Mouse (Mus musculus) lung, embryonic 15.5 days (tissue): ENCODE data around the gene Gm19965. TPM values are rescaled to one million over a fixed set of nuclear protein-coding genes. Genes with fewer than 3 reads are reported as not detected.

Experiments
- ATAC-seq: fragments of 200-750 bp; cut with Nextera tagmentation; 2 replicates; pipeline ENCODE4 v1.8.0; 2017; ENCODE audit warnings: moderate number of reproducible peaks, borderline replicate concordance; ENCODE audit not compliant: low FRiP score, low TSS enrichment; ENCODE audit errors: extremely low read depth
- H3K27ac ChIP-seq: fragments of 300-500 bp; sonication (generic); 2 replicates; pipeline ENCODE4 v1.5.1; 2015; ENCODE audit warnings: moderate library complexity, mild to moderate bottlenecking, inconsistent platforms
- H3K27me3 ChIP-seq: fragments of 300-500 bp; sonication (generic); 2 replicates; pipeline ENCODE4 v1.6.1; 2015; ENCODE audit warnings: inconsistent platforms
- H3K36me3 ChIP-seq: fragments of 300-500 bp; sonication (generic); 2 replicates; pipeline ENCODE4 v1.6.1; 2015; ENCODE audit warnings: inconsistent platforms
- H3K4me1 ChIP-seq: fragments of 300-500 bp; sonication (generic); 2 replicates; pipeline ENCODE4 v1.6.1; 2015; ENCODE audit warnings: inconsistent platforms
- H3K4me2 ChIP-seq: fragments of 300-500 bp; sonication (generic); 2 replicates; pipeline ENCODE4 v1.6.1; 2015; ENCODE audit warnings: inconsistent platforms, mild to moderate bottlenecking, moderate library complexity
- H3K4me3 ChIP-seq: fragments of 300-500 bp; sonication (generic); 2 replicates; pipeline ENCODE4 v1.5.1; 2015; ENCODE audit warnings: mild to moderate bottlenecking, inconsistent platforms
- H3K9ac ChIP-seq: fragments of 300-500 bp; sonication (generic); 2 replicates; pipeline ENCODE4 v1.6.1; 2015; ENCODE audit warnings: inconsistent platforms
- H3K9me3 ChIP-seq: fragments of 300-500 bp; sonication (generic); 2 replicates; pipeline ENCODE4 v1.6.1; 2016; ENCODE audit warnings: inconsistent platforms
- WGBS: fragments of 180-500 bp; shearing (Covaris S2); methylation state at CpG from one replicate; pipeline ENCODE4 v1.1.7; 2015; 5-methylcytosine and 5-hydroxymethylcytosine counted together
- polyA plus RNA-seq: library from polyadenylated mRNA; unstranded; fragments of >200 nt; fragmentation: Nextera tagmentation; extraction: Ambion mirVana; gene quantifications from 2 replicates; pipeline ENCODE4 v1.2.1, GENCODE M21; 2015

Gene Gm19965
- not detected in 2 replicates for polyA plus RNA-seq

DNA sequence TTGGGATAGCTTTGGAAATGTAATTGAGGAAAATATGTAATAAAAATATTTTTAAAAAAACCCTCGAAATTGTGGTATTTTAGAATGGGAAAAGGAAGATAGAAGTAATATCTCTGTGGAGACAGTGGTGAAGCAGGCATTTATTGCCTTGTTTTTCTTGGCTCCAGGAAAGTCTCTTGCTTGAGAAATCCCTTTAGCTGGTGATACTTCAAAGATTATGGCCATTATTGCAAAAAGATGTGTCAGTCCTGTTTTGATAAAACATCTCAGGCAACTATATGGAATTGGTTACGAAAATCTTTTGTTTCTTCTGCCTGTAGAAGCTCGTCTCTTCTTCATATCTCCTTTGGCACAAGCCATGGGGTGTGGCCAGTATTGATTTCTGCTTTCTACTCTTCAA is at the start of gene Gm19965:
Gene Gm19965, plus strand, starts transcription at position 301 of the 400 bp plus-strand sequence.
- Histone ChIP-seq H3K9ac (no peak within 1 kb of the TSS), H3K4me1 (no peaks in the 10 kb centered on the region), H3K27ac (no peak within 1 kb of the TSS), H3K9me3 (no peaks in the 10 kb centered on the region), H3K36me3 (no peaks in the 10 kb centered on the region), H3K4me3 (no peak within 1 kb of the TSS), H3K27me3 (no peaks in the 10 kb centered on the region), H3K4me2 (no peak within 1 kb of the TSS)
- no peak for ATAC-seq
- WGBS = 65% methylated on average over 3 of the region's 3 CpGs

DNA sequence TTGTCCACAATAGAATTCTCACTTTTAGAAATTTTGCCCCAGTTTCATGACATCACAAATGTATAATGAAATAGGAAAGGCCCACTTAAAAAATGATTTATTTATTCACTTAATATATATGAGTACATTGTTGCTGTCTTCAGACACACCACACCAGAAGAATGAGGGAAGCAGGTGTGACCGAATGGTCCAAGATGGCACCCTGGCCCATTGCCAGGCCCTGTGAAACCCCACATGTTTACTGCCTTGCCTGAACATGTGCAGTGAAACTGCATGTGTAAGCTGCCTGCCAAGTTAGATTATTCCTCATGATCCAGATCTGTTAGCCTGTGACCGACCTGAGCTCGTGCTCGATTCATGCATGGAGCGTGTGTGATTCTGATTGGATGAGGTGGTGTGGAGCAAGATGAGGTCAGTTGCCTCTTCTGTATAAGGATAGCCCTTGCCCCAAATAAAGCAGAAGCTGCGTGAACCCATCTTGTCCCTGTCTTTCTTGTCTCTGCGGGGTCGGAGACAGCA is 20.3 kb upstream of the Gm19965 start:
- Histone ChIP-seq H3K27me3 (no peaks in the 10 kb centered on the region), H3K9ac (no peak overlapping the region), H3K9me3 (no peaks in the 10 kb centered on the region), H3K4me1 (no peaks in the 10 kb centered on the region), H3K4me2 (no peak overlapping the region), H3K4me3 (no peak overlapping the region), H3K36me3 (no peaks in the 10 kb centered on the region), H3K27ac (no peak overlapping the region)
- no peak for ATAC-seq
- WGBS = 86% methylated on average over 8 of the region's 8 CpGs
